9 mouse cellular contexts compared by ENCODE assay signal in the genomic region with DNA sequence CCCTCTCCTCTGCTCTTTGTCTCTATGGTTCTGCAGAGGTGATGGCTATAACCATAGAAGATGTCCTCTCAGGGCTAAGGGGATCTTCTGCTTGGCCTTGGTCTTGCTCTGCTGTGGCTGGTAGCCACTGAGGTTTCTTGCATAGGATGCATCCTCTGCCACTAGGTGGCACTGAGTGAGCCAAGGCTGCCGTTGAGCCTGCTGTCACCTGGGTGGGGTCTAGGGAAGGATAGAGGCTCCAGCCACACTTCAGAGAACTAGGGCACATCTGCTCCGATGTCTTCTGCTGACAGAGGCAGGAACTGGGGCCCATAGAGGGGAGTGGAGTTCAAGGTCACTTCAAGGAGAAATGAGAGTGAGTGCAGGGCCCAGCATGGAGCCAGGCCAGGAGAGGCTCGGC. TPM values are rescaled to one million over a fixed set of nuclear protein-coding genes. Genes with fewer than 3 reads are reported as not detected.
A peak's percentile ranks its signal among the peaks of the same experiment; 100 is the strongest.
DNase-seq lines count a peak whose midpoint lies in the region; ATAC-seq and TF ChIP-seq lines count a peak whose summit lies in the region.
"Had no signal": no experiment of that assay in that cellular context is flagged by ENCODE, and none has a peak within 500 bp of the region (broad histone marks: within the 10 kb centered on the region; RNA-seq: fewer than 3 reads in every experiment).

No protein-coding gene starts in this region.

- peak overlapping the region; percentile 68; the same call in 1 of the 2 replicates for H3K27ac ChIP-seq in forebrain, postnatal 0 days (ENCODE audit: low read depth, low read length)

- ATAC-seq in forebrain, postnatal 0 days, result peak; percentile 40; the same call in 1 of the 2 replicates
- no peak for ATAC-seq in inflammation-experienced regulatory T-cells, adult 6 months

- TF ChIP-seq CTCF in forebrain, postnatal 0 days (IDR thresholded peaks at IDR 0.05; ENCODE audit: low read depth), result peak; percentile 91

- no peak overlapping the region for H3K4me3 ChIP-seq in forebrain, postnatal 0 days (ENCODE audit: low read depth, low read length)
- H3K4me3 ChIP-seq: myocyte had no signal

- DNase-seq in urinary bladder, postnatal 14 days (ENCODE audit: low spot score), result peak; percentile 35
- no peak for DNase-seq in urinary bladder, postnatal 10 days (ENCODE audit: low spot score)
- DNase-seq in cerebellum, adult 11-12 months, result peak; percentile 48
- peak; percentile 83 for DNase-seq in forebrain, postnatal 0 days
- peak; percentile 54 to 82 for DNase-seq in layer of hippocampus, adult 18-20 months (ENCODE audit: low spot score in 2 of 2)
- peak; percentile 66 for DNase-seq in lung, postnatal 14 days
- peak; percentile 71 for DNase-seq in right cerebral cortex, postnatal 25 days

- no peaks in the 10 kb centered on the region for H3K27me3 ChIP-seq in forebrain, postnatal 0 days (ENCODE audit: insufficient read depth, low read length)

- H3K9ac ChIP-seq in forebrain, postnatal 0 days, result no peak overlapping the region

- H3K36me3 ChIP-seq in forebrain, postnatal 0 days (ENCODE audit: insufficient read depth), result no peaks in the 10 kb centered on the region

- peaks cover 32% of the 10 kb centered on the region for H3K4me1 ChIP-seq in forebrain, postnatal 0 days (ENCODE audit: insufficient read depth)

- H3K4me2 ChIP-seq in forebrain, postnatal 0 days (ENCODE audit: low read depth), result peak overlapping the region; percentile 13

- 21% methylated on average over 3 of the region's 3 CpGs for WGBS in forebrain, postnatal 0 days

- H3K9me3 ChIP-seq in forebrain, postnatal 0 days (ENCODE audit: low read length), result no peaks in the 10 kb centered on the region

RNA-seq across cellular contexts. Expression of a gene that starts 10.5 kb away (rescaled TPM):
- 13.9 and 16.2 TPM in 2 replicates for total RNA-seq in forebrain, postnatal 0 days (2014; rRNA removed)
- polyA plus RNA-seq in forebrain, postnatal 0 days (2015; fragmentation: Nextera tagmentation; extraction: Ambion mirVana), result 9.6 and 11.0 TPM in 2 replicates
- total RNA-seq in layer of hippocampus, adult 18-20 months (2021), result 10 to 100 TPM; 18.2 to 18.4 TPM
- polyA plus RNA-seq in inflammation-experienced regulatory T-cells, adult 6 months (2017; shearing (Covaris generic)), result 1 to 10 TPM in 2 of 3 experiments, not detected in 1; 4.0 to 5.3 TPM

RNA-seq across cellular contexts. Expression of a gene that starts 46.9 kb away (rescaled TPM):
- total RNA-seq in forebrain, postnatal 0 days (2014; rRNA removed), result 0.29 and 1.2 TPM in 2 replicates
- 0.77 and 0.88 TPM in 2 replicates for polyA plus RNA-seq in forebrain, postnatal 0 days (2015; fragmentation: Nextera tagmentation; extraction: Ambion mirVana)
- total RNA-seq in layer of hippocampus, adult 18-20 months (2021), result 1 to 10 TPM in 1 of 2 experiments, under 1 TPM in 1; 0.94 to 1.7 TPM
- polyA plus RNA-seq in inflammation-experienced regulatory T-cells, adult 6 months (2017; shearing (Covaris generic)), result under 1 TPM in 1 of 3 experiments, not detected in 2; 0.12 TPM
